Mouse (Mus musculus): ENCODE data around the gene Ttbk2. TPM values are rescaled to one million over a fixed set of nuclear protein-coding genes. Genes with fewer than 3 reads are reported as not detected.
A peak's percentile ranks its signal among the peaks of the same experiment; 100 is the strongest.

The Ttbk2 gene
- total RNA-seq, 1 experiment from 2014 or later, result 15.1 TPM

- DNase-seq, result no peak
These were observed 104.9 kb downstream of the Ttbk2 start for GRCm38 (mm10) chr2:120745496-120745895.

GRCm38 (mm10) chr2:120731877-120732530, 118.4 kb downstream of the Ttbk2 start:
- DNase-seq, result no peak

- peak; percentile 97 for DNase-seq
These were observed 119.1 kb downstream of the Ttbk2 start for GRCm38 (mm10) chr2:120731167-120731862.

GRCm38 (mm10) chr2:120730639-120731166, 119.7 kb downstream of the Ttbk2 start:
- DNase-seq, result peak; percentile 36

GRCm38 (mm10) chr2:120729775-120730585, 120.4 kb downstream of the Ttbk2 start:
- no peak for DNase-seq

- DNase-seq, result no peak
These were observed 126.2 kb downstream of the Ttbk2 start for GRCm38 (mm10) chr2:120724176-120724575.

- no peak for DNase-seq
These were observed 126.8 kb downstream of the Ttbk2 start for GRCm38 (mm10) chr2:120723621-120724020.

- DNase-seq, result no peak
These were observed 127.9 kb downstream of the Ttbk2 start for GRCm38 (mm10) chr2:120722491-120722890.

- no peak for DNase-seq
These were observed 128.5 kb downstream of the Ttbk2 start for GRCm38 (mm10) chr2:120721911-120722310.

- DNase-seq, result no peak
These were observed 129.6 kb downstream of the Ttbk2 start for GRCm38 (mm10) chr2:120720821-120721220.

- DNase-seq, result no peak
These were observed 131.9 kb downstream of the Ttbk2 start for GRCm38 (mm10) chr2:120718496-120718895.

- no peak for DNase-seq
These were observed 137.0 kb downstream of the Ttbk2 start for GRCm38 (mm10) chr2:120713441-120713840.

- DNase-seq, result peak; percentile 41
These were observed 139.5 kb downstream of the Ttbk2 start for GRCm38 (mm10) chr2:120710948-120711347.

GRCm38 (mm10) chr2:120710154-120710553, 140.2 kb downstream of the Ttbk2 start:
- no peak for DNase-seq

GRCm38 (mm10) chr2:120707041-120707440, 143.4 kb downstream of the Ttbk2 start:
- DNase-seq, result no peak

GRCm38 (mm10) chr2:120702675-120703074, 147.7 kb downstream of the Ttbk2 start:
- no peak for DNase-seq

GRCm38 (mm10) chr2:120700379-120700885, 150.0 kb downstream of the Ttbk2 start:
- no peak for DNase-seq

- no peak for DNase-seq
These were observed 152.6 kb downstream of the Ttbk2 start for GRCm38 (mm10) chr2:120697767-120698166.

Measured in adrenal gland, postnatal 25 days (tissue).